Mouse (Mus musculus) megakaryocyte, embryonic 14.5 days (primary cell): ENCODE measurements around the gene Med29. TPM values are rescaled to one million over a fixed set of nuclear protein-coding genes. Genes with fewer than 3 reads are reported as not detected.

ENCODE experiments used
- H3K27me3 ChIP-seq: replicated peaks from 2 replicates; pipeline ENCODE3; 2012; ENCODE audit warnings: inconsistent platforms
- H3K36me3 ChIP-seq: replicated peaks from 2 replicates; pipeline ENCODE3; 2012; ENCODE audit warnings: low read length, inconsistent platforms, mixed read lengths
- H3K4me1 ChIP-seq: 2 replicates; pipeline ENCODE4 v1.6.1; 2012; ENCODE audit warnings: inconsistent platforms
- H3K4me3 ChIP-seq: replicated peaks from 2 replicates; pipeline ENCODE3; 2012; ENCODE audit warnings: moderate library complexity, mild to moderate bottlenecking, inconsistent platforms
- H3K9me3 ChIP-seq: 2 replicates; pipeline ENCODE4 v1.6.1; 2012; ENCODE audit warnings: inconsistent platforms
- FLI1 ChIP-seq: IDR thresholded peaks from 2 replicates; pipeline ENCODE4 v1.6.1; 2012; ENCODE audit warnings: low read length, inconsistent platforms, mixed read lengths
- GATA1 ChIP-seq: IDR thresholded peaks from 3 replicates; pipeline ENCODE4 v1.6.1; 2012; ENCODE audit warnings: mixed read lengths, low read length, inconsistent platforms, borderline replicate concordance
- polyA plus RNA-seq: library from polyadenylated mRNA; stranded (reverse); fragments of >175 nt; gene quantifications from 2 replicates; pipeline ENCODE4 v1.2.3, GENCODE M21; 2012; ENCODE audit warnings: low replicate concordance; ENCODE audit not compliant: insufficient read depth

Med29 gene
- polyA plus RNA-seq, 1 experiment = 15.2 TPM

DNA sequence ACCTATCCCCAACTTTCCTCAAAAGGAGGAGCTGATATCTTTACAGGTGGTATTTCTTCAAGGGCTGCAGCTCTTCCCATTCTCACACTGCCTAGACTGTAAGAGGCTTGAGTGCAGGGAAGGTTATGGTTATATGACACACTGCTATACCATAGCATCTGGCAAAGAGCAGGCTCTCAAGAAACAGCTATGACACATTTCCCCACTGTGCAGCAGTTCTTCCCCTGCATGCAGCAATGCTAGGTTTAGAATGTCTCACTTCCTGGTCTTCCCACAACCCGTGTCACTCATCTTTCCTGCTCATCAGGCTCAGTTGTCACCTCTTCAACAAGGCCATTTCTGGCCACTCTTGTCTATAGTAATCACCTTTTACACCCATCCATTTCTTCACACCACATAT is 38.0 kb upstream of the Med29 start:
- H3K9me3 ChIP-seq = no peaks in the 10 kb centered on the region
- peak overlapping the region; percentile 34 for H3K4me3 ChIP-seq
- peaks cover 52% of the 10 kb centered on the region for H3K36me3 ChIP-seq
- H3K27me3 ChIP-seq = no peaks in the 10 kb centered on the region
- H3K4me1 ChIP-seq = peaks cover 75% of the 10 kb centered on the region
- TF ChIP-seq FLI1 (no peak), GATA1 (no peak)

DNA sequence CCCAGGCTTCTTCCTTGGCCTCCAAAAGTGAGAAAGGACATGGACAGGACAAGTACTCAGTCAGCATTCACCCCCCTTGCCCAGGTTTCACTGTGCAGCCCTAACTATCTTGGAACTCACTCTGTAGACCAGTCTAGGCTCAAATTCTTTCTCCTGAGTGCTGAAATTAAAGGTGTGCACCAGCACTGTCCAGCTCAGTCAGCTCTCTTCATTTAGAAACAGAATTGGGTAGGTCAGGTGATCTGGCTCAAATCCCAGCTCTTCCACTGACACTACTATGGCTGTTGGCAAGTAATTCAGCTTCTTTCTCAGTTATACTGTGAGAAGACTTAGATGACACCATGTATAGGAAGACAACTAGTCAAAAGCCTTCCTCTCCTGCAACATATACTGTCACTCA is 35.2 kb upstream of the Med29 start:
- Histone ChIP-seq H3K4me3 (no peak overlapping the region), H3K27me3 (no peaks in the 10 kb centered on the region), H3K4me1 (peaks cover 65% of the 10 kb centered on the region), H3K9me3 (no peaks in the 10 kb centered on the region), H3K36me3 (peaks cover 68% of the 10 kb centered on the region)
- no peak for TF ChIP-seq FLI1
- no peak for TF ChIP-seq GATA1

DNA sequence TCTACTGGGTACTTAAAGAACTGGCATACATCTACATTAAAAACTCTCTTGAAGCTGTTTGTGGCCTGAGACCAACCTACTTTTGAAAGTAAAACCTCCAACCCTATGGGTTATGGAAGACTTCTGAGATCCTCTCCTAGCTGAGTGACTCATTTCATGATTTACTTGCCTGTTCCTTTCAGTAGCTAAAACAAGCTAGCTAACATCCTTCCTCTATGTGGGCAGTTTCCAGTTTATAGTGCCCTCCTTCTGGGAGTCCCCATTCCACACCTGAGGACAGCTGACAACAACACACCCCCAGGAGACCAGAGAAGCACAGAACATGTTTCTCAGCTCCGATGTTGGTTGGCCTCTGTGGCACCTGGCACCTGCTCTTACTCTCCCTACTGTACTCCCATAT is 30.5 kb upstream of the Med29 start:
- no peak for TF ChIP-seq FLI1
- no peak for TF ChIP-seq GATA1
- H3K27me3 ChIP-seq = no peaks in the 10 kb centered on the region
- H3K36me3 ChIP-seq = peaks cover 84% of the 10 kb centered on the region
- no peaks in the 10 kb centered on the region for H3K9me3 ChIP-seq
- peaks cover 34% of the 10 kb centered on the region for H3K4me1 ChIP-seq
- no peak overlapping the region for H3K4me3 ChIP-seq

DNA sequence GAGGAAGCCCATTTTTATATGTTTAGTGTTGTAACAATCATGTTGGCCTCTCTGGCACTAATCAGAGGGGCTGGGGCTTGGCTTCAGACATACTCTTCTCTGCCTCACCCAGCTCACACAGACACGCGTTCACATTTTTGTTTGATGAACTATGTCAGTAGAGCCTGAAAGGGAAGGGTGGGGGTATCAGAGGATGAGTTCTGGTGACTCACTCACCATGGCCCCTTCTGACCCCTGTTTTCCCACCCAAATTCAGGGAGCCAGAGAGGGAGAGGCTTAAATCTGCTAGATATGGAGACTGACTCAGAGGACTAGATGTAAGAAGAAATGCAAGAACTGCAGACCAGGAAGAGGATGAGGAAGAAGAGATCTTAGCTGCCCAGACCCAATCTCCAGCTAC is 26.9 kb upstream of the Med29 start:
- peaks cover 18% of the 10 kb centered on the region for H3K4me1 ChIP-seq
- no peak overlapping the region for H3K4me3 ChIP-seq
- TF ChIP-seq FLI1 (no peak), GATA1 (no peak)
- no peaks in the 10 kb centered on the region for H3K27me3 ChIP-seq
- H3K36me3 ChIP-seq = peaks cover 99% of the 10 kb centered on the region
- no peaks in the 10 kb centered on the region for H3K9me3 ChIP-seq

DNA sequence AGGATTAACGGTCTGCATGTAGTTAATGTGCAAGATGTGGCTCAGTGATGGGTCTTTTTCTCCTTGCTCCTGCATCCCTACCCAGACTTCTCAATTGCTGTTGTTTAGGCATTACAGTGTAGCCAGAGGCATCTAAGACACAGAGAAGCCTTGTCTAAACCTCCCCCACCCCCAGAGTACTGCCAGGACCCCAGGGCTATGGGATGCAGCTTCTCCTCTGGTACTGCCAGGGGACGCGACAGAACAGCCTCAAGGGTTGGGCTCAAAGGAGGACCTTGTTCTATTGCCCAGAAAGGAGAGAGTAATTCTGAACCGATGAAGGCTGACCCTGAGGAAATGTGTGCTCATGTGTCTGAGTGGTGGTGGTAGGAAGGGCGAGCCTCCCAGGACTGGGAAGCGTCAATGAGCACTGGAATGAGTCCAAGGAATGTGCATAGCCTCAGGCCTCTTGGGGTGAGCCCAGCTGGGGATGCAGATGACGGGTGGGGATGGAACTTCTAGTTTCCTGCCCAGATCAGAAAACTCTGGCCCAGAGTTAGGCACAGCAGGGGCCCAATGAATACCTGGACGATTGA is 25.7 kb upstream of the Med29 start:
- Histone ChIP-seq H3K27me3 (no peaks in the 10 kb centered on the region), H3K9me3 (no peaks in the 10 kb centered on the region), H3K36me3 (peaks cover 99% of the 10 kb centered on the region), H3K4me1 (peaks cover 15% of the 10 kb centered on the region), H3K4me3 (no peak overlapping the region)
- TF ChIP-seq GATA1 (no peak), FLI1 (no peak)

DNA sequence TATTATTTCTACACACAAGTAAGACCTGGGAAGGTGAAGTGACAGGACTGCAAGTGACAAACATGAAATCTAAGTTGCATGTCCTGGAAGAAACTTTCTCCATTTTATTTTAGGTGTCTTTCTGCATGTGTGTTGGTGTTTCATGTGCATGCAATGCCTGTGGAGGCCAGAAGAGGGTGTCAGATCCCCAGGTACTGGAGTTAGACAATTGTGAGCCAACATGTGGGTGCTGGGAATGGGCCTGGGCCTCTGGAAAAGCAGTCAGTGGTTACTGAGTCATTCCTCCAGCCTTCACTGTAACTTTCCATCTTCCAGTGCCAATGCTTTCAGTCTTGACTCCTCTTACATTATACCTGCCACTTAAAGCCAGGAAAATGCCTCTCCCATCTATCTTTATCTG is 24.9 kb upstream of the Med29 start:
- peaks cover 19% of the 10 kb centered on the region for H3K4me1 ChIP-seq
- H3K36me3 ChIP-seq = peaks cover 99% of the 10 kb centered on the region
- TF ChIP-seq GATA1 = no peak
- no peak for TF ChIP-seq FLI1
- H3K27me3 ChIP-seq = no peaks in the 10 kb centered on the region
- no peak overlapping the region for H3K4me3 ChIP-seq
- H3K9me3 ChIP-seq = no peaks in the 10 kb centered on the region

DNA sequence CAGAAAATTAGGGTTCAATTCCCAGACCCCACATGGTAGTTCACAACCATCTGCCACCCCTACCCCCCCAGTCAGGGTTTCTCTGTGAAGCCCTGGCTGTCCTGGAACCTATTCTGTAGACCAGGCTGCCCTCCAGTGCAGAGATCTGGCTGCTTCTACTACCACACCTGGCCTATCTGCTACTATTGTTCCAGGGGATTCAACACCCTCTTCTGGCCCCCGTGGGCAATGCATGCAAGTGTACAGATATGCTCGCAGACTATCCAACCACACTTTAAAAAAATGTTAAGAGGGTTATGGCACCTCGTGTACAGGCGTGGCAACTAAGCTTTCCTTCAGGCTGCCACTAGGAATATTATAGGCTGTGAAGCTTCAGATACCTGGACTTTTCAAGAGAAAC is 20.3 kb upstream of the Med29 start:
- TF ChIP-seq GATA1 (no peak), FLI1 (no peak)
- Histone ChIP-seq H3K4me3 (no peak overlapping the region), H3K36me3 (peaks cover 97% of the 10 kb centered on the region), H3K9me3 (no peaks in the 10 kb centered on the region), H3K4me1 (peaks cover 42% of the 10 kb centered on the region), H3K27me3 (no peaks in the 10 kb centered on the region)

DNA sequence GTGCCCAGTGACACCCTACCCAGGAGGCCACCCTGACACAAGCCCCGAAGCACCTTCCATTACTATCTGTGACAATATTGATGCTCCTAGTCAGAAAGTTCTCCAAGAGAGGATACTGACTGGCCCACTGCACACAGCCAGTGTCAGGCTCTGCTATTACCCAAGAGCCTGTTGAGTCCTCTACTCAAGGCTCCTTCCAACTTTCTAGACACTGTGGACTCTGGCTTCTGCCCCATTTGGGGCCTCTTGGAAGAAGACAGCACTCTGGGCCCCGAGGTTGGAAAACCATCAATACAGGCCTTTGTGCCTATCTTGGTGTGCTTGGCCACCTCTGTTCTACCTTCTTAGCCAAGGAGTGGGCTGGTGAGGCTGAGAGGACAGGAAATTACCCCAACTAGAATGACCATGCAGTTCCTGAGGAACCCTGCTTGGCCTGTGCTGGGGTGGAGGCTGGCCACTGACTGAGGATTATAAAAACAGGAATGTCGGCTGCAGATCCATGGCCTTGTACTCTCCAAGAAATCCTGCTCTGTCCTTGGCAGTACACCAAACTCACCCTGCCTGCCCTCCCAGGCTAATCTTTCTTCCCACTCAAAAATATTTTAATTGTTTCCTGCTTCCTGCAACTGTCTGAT is 18.4 kb upstream of the Med29 start:
- Histone ChIP-seq H3K27me3 (no peaks in the 10 kb centered on the region), H3K36me3 (peaks cover 97% of the 10 kb centered on the region), H3K4me1 (peaks cover 42% of the 10 kb centered on the region), H3K9me3 (no peaks in the 10 kb centered on the region), H3K4me3 (no peak overlapping the region)
- no peak for TF ChIP-seq FLI1
- TF ChIP-seq GATA1 = no peak

DNA sequence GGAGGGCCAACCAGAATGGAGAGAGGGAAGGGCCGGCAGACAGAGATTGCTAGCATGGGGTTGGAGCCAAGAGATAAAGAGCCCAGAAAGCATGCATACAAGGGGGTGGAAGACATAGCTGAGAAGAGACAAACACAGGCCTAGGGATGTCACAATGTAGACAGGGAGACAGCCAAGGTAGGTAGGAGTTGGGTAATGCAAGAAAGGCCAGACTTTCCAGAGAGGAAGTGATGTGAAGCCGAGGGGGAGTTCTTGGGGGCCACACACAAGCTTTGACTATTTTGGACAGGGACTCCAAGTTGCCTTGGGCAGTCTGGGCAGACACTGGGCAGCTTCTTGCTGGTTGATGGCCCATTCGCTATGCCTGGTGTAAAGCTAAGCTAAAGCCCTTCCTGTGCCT is 9.4 kb upstream of the Med29 start:
- Histone ChIP-seq H3K27me3 (no peaks in the 10 kb centered on the region), H3K36me3 (peaks cover 99% of the 10 kb centered on the region), H3K9me3 (no peaks in the 10 kb centered on the region), H3K4me3 (no peak overlapping the region), H3K4me1 (peaks cover 14% of the 10 kb centered on the region)
- no peak for TF ChIP-seq FLI1
- TF ChIP-seq GATA1 = no peak

DNA sequence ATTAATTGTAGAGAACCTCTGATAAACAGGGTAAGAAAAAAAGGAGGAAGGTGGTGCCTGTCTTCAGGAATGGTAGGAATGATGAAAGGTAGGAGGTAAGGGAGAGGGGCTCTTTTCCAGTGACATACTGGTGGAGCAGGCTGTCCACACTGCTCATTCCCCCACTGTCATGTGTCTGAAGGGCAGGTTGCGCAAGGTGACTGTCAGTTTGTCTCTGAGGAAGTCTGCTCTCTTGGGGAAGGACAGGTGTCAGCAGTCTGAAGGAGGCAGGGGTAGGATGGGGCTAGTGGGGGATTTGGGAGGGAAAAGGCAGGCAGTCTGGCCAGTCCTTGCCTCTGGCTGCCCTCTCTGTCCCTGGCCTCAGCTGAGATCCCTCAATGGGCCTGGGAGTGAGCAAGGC is 8.5 kb upstream of the Med29 start:
- TF ChIP-seq FLI1 (no peak), GATA1 (no peak)
- H3K9me3 ChIP-seq = no peaks in the 10 kb centered on the region
- peaks cover 14% of the 10 kb centered on the region for H3K4me1 ChIP-seq
- H3K27me3 ChIP-seq = no peaks in the 10 kb centered on the region
- H3K4me3 ChIP-seq = no peak overlapping the region
- peaks cover 99% of the 10 kb centered on the region for H3K36me3 ChIP-seq
